Mouse (Mus musculus): ENCODE measurements around the gene Srrt. TPM values are rescaled to one million over a fixed set of nuclear protein-coding genes. Genes with fewer than 3 reads are reported as not detected.
A peak's percentile ranks its signal among the peaks of the same experiment; 100 is the strongest.

Gene Srrt
- total RNA-seq (2014; rRNA removed) (20.7 and 25.2 TPM in 2 replicates), polyA plus RNA-seq (2012; rRNA removed) (36.2 and 61.5 TPM in 2 replicates)

DNA sequence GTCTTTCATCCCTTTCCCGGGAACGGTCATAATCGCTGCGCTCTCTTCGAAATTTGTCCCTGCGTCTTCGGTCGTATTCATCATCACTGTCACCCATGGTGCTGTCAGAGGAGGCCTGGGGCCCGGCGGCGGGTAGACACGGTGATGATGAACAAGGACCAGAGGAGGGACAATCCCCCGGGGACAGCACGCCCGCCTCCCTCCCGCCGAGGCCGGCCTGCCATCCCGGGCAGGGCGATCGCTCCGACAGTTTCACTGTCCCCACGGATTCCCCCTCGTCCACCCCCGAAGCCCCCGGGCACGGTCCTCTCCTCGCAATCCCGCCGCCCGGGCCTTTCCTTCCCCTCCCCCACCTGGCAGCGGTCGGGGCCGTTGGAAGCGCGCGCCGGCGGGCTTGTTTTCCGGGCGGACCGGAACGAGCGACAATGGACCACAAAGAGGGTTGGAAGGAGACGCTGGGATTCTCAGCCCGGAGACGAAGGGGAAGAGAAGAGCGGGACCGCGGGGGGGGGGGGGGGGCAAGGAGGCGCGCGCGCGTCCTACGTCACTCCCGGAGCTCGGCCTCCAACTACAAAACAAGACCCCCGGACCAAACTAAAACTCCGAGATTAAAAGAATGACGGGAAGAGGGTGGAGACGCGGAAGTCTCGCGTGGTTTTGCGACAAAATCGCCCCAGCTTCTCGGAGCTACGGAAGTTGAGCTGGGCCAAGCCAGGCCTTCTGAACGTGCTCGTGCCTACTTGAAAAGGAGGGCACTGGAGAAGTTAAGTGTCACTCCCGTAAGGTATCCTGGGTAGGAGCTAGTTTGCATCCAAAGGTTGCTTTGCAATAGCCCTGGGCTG, at the start of gene Srrt:
TSS of gene Srrt (minus strand) at position 604 of the 842 bp plus-strand sequence.
- peak within 1 kb of the TSS; percentile 87 for H3K27ac ChIP-seq (replicated peaks; ENCODE audit: insufficient read depth, low read depth, low read length)
- TF ChIP-seq CTCF (IDR thresholded peaks at IDR 0.05; ENCODE audit: low read depth, low read length): no peak
- TF ChIP-seq POLR2A (IDR thresholded peaks at IDR 0.05; ENCODE audit: extremely low read depth, insufficient read depth, low read length): 0 out of 2 replicates have a peak, but pooled peaks have one; percentile 32
- H3K79me2 ChIP-seq (ENCODE audit: control insufficient read depth, insufficient read depth, low read length): peaks cover 15% of the 10 kb centered on the region; the same call in 1 of the 2 replicates
- H3K9ac ChIP-seq (ENCODE audit: low read depth, low read length): peak within 1 kb of the TSS; percentile 88
- no peaks in the 10 kb centered on the region for H3K27me3 ChIP-seq (ENCODE audit: control insufficient read depth, insufficient read depth, low read length)
- WGBS: 0% methylated on average over 55 of the region's 72 CpGs
- peak within 1 kb of the TSS; percentile 89 for H3K4me3 ChIP-seq (ENCODE audit: insufficient read depth, low read depth, low read length)
- H3K4me1 ChIP-seq (ENCODE audit: control insufficient read depth, insufficient read depth, low read length): peaks cover 6% of the 10 kb centered on the region
- H3K36me3 ChIP-seq (ENCODE audit: control insufficient read depth, insufficient read depth, low read length): peaks cover 2% of the 10 kb centered on the region; the same call in 1 of the 2 replicates
- DNase-seq (ENCODE audit: extremely low read depth, low read depth, low spot score): peak; percentile 90

- Histone ChIP-seq H3K27ac (replicated peaks; ENCODE audit: insufficient read depth, low read depth, low read length) (no peak overlapping the region), H3K27me3 (ENCODE audit: control insufficient read depth, insufficient read depth, low read length) (no peaks in the 10 kb centered on the region), H3K9ac (ENCODE audit: low read depth, low read length) (no peak overlapping the region), H3K4me3 (ENCODE audit: insufficient read depth, low read depth, low read length) (peak overlapping the region; percentile 26; the same call in 1 of the 2 replicates), H3K4me1 (ENCODE audit: control insufficient read depth, insufficient read depth, low read length) (peaks cover 2% of the 10 kb centered on the region; the same call in 1 of the 2 replicates), H3K79me2 (ENCODE audit: control insufficient read depth, insufficient read depth, low read length) (peaks cover 13% of the 10 kb centered on the region), H3K36me3 (ENCODE audit: control insufficient read depth, insufficient read depth, low read length) (peaks cover 8% of the 10 kb centered on the region; the same call in 1 of the 2 replicates)
- DNase-seq (ENCODE audit: extremely low read depth, low read depth, low spot score): no peak
- no peak for TF ChIP-seq POLR2A (IDR thresholded peaks at IDR 0.05; ENCODE audit: extremely low read depth, insufficient read depth, low read length)
- no peak for TF ChIP-seq CTCF (IDR thresholded peaks at IDR 0.05; ENCODE audit: low read depth, low read length)
- 82% methylated on average over 17 of the region's 17 CpGs for WGBS
Measured at GRCm38 (mm10) chr5:137354091-137354490, 46.6 kb upstream of the Srrt start.

- peak overlapping the region; percentile 76 for H3K4me3 ChIP-seq (ENCODE audit: insufficient read depth, low read depth, low read length)
- 55% methylated on average over 16 of the region's 16 CpGs for WGBS
- H3K36me3 ChIP-seq (ENCODE audit: control insufficient read depth, insufficient read depth, low read length): peaks cover 5% of the 10 kb centered on the region; the same call in 1 of the 2 replicates
- TF ChIP-seq POLR2A (IDR thresholded peaks at IDR 0.05; ENCODE audit: extremely low read depth, insufficient read depth, low read length) (no peak), CTCF (IDR thresholded peaks at IDR 0.05; ENCODE audit: low read depth, low read length) (no peak)
- H3K4me1 ChIP-seq (ENCODE audit: control insufficient read depth, insufficient read depth, low read length): peaks cover 3% of the 10 kb centered on the region; the same call in 1 of the 2 replicates
- H3K79me2 ChIP-seq (ENCODE audit: control insufficient read depth, insufficient read depth, low read length): peaks cover 13% of the 10 kb centered on the region
- H3K9ac ChIP-seq (ENCODE audit: low read depth, low read length): peak overlapping the region; percentile 61
- H3K27me3 ChIP-seq (ENCODE audit: control insufficient read depth, insufficient read depth, low read length): no peaks in the 10 kb centered on the region
- no peak for DNase-seq (ENCODE audit: extremely low read depth, low read depth, low spot score)
- H3K27ac ChIP-seq (replicated peaks; ENCODE audit: insufficient read depth, low read depth, low read length): peak overlapping the region; percentile 37
Measured at GRCm38 (mm10) chr5:137352011-137352975, 44.8 kb upstream of the Srrt start.

GRCm38 (mm10) chr5:137351394-137351793, 43.9 kb upstream of the Srrt start:
- TF ChIP-seq CTCF (IDR thresholded peaks at IDR 0.05; ENCODE audit: low read depth, low read length) (no peak), POLR2A (IDR thresholded peaks at IDR 0.05; ENCODE audit: extremely low read depth, insufficient read depth, low read length) (no peak)
- Histone ChIP-seq H3K4me3 (ENCODE audit: insufficient read depth, low read depth, low read length) (peak overlapping the region; percentile 76), H3K79me2 (ENCODE audit: control insufficient read depth, insufficient read depth, low read length) (peaks cover 13% of the 10 kb centered on the region), H3K27me3 (ENCODE audit: control insufficient read depth, insufficient read depth, low read length) (no peaks in the 10 kb centered on the region), H3K27ac (replicated peaks; ENCODE audit: insufficient read depth, low read depth, low read length) (peak overlapping the region; percentile 52), H3K9ac (ENCODE audit: low read depth, low read length) (peak overlapping the region; percentile 88), H3K36me3 (ENCODE audit: control insufficient read depth, insufficient read depth, low read length) (peaks cover 5% of the 10 kb centered on the region; the same call in 1 of the 2 replicates), H3K4me1 (ENCODE audit: control insufficient read depth, insufficient read depth, low read length) (peaks cover 7% of the 10 kb centered on the region; the same call in 1 of the 2 replicates)
- DNase-seq (ENCODE audit: extremely low read depth, low read depth, low spot score): no peak
- WGBS: 59% methylated on average over 4 of the region's 4 CpGs

GRCm38 (mm10) chr5:137351058-137351380, 43.5 kb upstream of the Srrt start:
- H3K4me1 ChIP-seq (ENCODE audit: control insufficient read depth, insufficient read depth, low read length): peaks cover 7% of the 10 kb centered on the region; the same call in 1 of the 2 replicates
- peaks cover 4% of the 10 kb centered on the region; the same call in 1 of the 2 replicates for H3K36me3 ChIP-seq (ENCODE audit: control insufficient read depth, insufficient read depth, low read length)
- peak overlapping the region; percentile 52 for H3K27ac ChIP-seq (replicated peaks; ENCODE audit: insufficient read depth, low read depth, low read length)
- TF ChIP-seq CTCF (IDR thresholded peaks at IDR 0.05; ENCODE audit: low read depth, low read length): no peak
- TF ChIP-seq POLR2A (IDR thresholded peaks at IDR 0.05; ENCODE audit: extremely low read depth, insufficient read depth, low read length): no peak
- no peak for DNase-seq (ENCODE audit: extremely low read depth, low read depth, low spot score)
- H3K4me3 ChIP-seq (ENCODE audit: insufficient read depth, low read depth, low read length): peak overlapping the region; percentile 76
- H3K79me2 ChIP-seq (ENCODE audit: control insufficient read depth, insufficient read depth, low read length): peaks cover 13% of the 10 kb centered on the region
- WGBS: 17% methylated on average over 8 of the region's 8 CpGs
- no peaks in the 10 kb centered on the region for H3K27me3 ChIP-seq (ENCODE audit: control insufficient read depth, insufficient read depth, low read length)
- H3K9ac ChIP-seq (ENCODE audit: low read depth, low read length): peak overlapping the region; percentile 88
